Mouse (Mus musculus): ENCODE results near the gene Pi4kb.

Pi4kb gene

DNA sequence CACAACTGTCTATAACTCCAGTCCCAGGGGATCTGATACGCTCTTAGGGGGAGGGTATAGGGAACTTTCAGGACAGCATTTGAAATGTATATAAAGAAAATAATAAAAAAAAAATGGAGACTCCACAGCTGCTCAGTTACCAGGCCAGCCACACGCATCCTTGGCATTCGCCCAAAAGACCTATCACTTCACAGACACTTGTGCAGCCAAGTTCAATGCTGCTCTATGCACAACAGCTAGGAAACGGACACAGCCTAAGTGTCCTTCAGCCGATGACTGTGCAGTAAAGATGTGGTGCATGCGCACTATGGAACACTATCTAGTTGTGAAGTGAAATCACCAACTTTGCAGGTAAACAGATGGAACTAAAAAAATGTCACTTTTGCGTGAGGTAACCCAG, 81.7 kb downstream of the Pi4kb start:
- peak; percentile 68 to 73 for DNase-seq (ENCODE audit: low spot score in 2 of 2)

Data from spleen, postnatal 4 days (tissue).